Mouse (Mus musculus) 3T3-L1 (cell line): ENCODE measurements at regions not wholly inside any gene's neighbourhood (a gene's known extent, or its start where the extent isn't known, plus 50 kb on each side); places are given as distances from the start of the nearest gene placed in this dataset.

Experiments used
- DNase-seq: peaks from one replicate; pipeline ENCODE4 v3.0.0-alpha.2; 2015; ENCODE audit warnings: low read depth, low spot score

DNA sequence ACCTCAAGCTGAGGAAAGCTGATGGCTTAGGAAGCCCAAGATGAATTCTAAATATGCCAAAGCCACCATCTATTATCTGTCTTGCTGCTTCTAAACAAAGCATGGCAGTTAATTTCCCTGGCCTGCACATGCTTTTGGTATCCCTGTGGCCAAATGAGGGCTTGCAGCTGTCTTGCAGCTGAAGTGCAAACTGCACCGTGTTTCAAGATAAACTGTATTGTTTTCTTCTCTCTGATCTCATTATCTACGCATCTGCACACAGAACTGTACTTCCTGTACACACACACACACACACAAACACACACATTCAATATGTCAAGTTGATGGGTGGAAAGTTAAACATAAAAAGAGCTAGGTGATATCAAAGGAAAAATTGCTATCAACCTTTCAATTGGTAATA is 221.7 kb upstream of the Veph1 start:
- no peak for DNase-seq

DNA sequence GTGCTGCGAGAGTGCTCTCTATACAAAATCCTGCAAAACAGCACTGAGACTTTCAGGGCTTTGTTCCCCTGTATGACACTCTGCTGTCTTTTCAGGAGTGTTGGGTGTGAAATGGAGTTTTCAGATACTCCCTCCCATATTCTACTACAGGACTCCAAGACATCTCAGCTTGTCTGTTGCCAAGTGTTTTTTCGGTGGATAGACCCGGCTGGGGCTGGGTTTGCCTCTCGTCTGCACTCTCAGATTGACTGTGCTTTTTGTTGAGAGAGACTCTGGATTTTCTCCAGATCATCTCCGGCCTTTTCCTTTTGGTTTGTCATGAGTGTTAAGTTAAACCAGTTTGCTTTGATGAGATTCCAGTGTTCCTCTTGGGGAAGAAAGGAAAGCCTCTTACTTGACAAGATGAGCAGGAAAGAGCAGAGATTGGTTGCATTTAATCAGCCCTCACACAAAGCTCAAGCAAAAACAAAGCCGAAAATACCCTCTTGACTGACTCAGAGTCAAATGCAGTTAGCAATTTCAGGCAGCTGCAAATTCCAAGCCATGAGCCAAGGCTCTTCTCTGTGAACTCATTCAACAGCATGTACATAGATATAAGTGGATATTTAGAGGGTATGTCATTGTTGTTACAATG is 219.3 kb upstream of the Veph1 start:
- DNase-seq, result peak; percentile 7

DNA sequence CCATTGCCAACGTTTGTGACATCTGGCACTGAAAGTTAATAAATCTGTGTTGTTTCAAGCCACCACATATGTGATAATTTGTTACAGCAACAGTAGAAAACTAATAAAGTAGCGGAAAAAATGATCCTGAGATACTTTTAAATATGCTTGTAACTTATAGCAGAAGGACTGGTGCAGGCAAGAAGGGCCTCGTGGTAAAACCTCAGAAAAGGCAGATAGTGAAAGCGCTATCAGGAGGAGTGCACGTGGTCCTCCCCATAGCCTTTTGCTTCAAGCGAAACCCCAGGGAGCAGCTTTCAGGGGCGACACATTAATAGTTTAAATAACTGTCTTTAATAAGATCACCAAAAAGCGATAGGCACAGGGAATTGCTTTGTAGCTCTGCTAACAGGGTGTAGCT is 217.9 kb upstream of the Veph1 start:
- no peak for DNase-seq

GRCm38 (mm10) chr3:66512408-66512807 is 215.8 kb upstream of the Veph1 start:
- DNase-seq, result no peak

DNA sequence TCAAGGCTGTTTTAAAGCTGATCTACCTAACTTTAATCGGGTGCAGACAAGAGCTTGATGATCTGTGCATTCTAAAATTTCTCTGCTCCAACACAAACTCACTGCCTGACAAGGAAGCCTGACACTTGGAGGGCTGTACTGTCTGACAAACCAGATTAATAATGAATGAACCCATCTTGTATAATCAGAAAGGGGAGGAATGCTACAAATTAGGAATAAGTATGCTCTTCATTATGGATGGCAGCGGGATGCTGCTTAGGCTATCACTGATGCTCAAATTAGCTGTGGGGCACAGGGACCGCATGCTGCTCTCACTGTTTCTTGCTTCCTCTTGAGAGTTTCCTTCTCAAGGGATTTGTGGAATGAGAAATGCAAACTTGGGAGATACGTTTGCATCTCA is 213.8 kb upstream of the Veph1 start:
- DNase-seq, result no peak

DNA sequence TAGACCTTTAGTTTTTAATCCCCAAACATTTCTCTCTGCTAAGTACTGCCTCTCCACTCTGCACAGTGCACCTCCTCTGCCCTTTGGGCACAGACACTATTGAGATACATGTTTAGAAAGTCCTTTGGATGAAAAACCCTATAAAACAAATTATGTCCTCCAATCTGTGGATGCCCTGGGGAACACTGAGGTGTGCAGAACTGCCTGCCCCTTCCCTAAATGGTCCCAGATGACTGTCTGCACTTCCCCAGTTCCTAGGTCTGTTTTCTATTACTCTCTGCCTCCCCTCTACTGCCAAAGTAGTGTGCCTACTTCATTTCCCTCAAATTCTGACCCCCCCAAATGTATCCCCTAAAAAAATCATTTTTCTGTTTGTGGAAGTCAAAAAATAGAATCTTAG is 209.5 kb upstream of the Veph1 start:
- no peak for DNase-seq

- no peak for DNase-seq
Measured at GRCm38 (mm10) chr3:66505476-66506076, 208.9 kb upstream of the Veph1 start.

- DNase-seq, result no peak
Measured at GRCm38 (mm10) chr3:66504717-66505116, 208.1 kb upstream of the Veph1 start.

- DNase-seq, result no peak
Measured at GRCm38 (mm10) chr3:66503615-66504014, 207.0 kb upstream of the Veph1 start.

GRCm38 (mm10) chr3:66501865-66502264 is 205.2 kb upstream of the Veph1 start:
- DNase-seq, result no peak

DNA sequence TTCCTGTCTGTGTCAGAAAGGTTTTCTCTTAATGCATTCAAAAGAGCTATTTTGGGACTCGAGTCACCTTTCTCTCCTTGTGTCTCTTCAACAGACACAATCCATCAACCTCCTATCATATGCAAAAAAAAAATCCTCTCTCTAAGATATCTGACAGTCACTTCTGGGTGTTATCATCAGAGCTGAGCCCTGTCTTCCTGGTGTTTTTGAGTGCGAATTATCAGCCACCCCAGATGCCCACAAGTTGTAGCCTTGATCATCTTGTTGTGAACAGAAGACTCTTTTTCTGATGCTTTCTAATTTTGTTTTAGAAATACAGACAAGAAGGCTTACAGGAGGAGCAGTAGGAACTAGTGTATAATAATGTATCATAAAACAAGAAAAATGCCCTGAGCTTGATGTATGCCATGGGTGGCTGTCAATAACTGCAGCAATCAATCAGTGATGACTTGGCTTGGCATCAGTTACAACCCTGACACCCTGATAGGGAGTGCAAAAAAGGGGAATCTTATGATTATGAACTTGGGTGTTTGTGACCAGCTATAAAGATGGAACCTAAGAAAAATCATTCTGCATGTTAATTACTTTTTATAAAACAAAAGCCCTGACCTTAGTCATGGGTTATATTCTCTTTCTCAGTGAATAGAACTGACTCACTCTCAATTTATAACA is 197.9 kb upstream of the Veph1 start:
- no peak for DNase-seq

GRCm38 (mm10) chr3:66490696-66491357 is 194.2 kb upstream of the Veph1 start:
- DNase-seq, result no peak

DNA sequence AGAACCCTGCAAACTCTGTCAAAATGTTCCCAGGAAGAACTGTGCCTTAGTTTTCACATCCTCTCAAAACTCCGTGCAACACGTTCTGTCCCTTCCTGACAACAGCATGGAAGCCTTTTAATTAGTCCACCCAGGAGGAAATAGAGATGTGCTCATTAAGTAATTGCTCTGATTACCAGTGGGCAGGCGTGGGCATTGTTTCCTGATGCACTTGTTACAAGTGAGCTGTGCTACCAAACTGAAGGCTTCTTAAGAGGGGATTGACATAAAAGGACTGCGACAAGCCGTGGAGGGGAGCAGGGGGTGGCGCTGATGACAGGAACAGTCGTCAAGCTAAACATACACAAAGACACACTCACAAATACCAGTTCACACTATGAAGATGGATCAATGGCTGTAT is 192.1 kb upstream of the Veph1 start:
- no peak for DNase-seq

DNA sequence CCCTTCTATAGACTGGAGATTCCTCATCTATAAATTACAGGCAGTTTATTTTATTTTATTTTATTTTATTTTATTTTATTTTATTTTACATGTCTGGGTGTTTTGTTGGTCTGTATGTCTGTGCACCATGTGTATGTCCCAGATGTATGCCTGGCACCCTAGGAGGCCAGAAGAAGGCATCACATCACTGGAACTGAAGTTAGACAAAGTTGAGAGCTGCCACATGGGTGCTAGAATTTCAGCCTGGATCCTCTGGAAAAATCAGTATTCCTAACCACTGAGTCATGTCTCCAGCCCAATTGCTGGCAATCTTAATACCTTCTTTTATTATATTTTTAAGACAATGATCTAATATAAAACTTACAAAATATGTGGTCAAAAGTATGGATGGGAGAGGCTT is 190.0 kb upstream of the Veph1 start:
- peak; percentile 51 for DNase-seq

GRCm38 (mm10) chr3:66486184-66486583 is 189.5 kb upstream of the Veph1 start:
- no peak for DNase-seq

DNA sequence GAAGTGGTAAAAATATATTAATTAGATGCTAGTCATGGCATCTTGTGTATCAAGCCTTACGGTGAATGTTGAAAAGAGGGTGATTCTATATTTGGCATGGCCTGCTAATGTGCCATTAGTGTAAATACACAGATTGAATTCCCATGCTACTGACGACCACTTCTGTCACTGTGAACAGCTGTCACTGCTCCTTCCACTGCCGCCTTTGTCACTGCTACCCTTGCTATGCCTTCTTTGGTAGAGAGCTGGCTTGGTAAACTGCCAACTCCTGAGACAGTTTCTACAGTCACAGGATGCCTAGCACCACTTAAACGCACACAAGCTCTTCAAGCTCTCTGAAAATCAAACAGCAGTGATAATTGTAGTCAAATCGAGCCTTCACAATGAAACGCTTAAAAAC is 184.1 kb upstream of the Veph1 start:
- DNase-seq, result no peak

DNA sequence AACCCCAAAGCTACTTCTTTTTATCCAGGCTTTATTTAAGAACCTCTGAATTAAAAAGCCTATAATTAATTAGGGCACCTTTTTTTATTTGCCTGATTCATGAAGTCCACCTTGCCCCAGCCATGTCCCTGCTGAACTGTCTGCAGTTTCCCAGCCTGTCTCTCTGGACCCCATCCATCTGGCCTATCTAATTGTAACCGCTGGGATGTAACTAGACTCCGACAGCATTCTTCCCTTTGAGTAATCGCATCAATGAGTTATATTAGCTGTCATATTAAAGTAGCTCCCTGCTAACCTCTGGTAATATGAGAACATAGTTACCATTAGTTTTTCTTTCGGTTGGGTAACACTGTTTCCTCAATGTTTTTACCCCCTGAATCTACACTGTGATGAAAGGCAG is 182.6 kb upstream of the Veph1 start:
- peak; percentile 76 for DNase-seq

- no peak for DNase-seq
Measured at GRCm38 (mm10) chr3:66466321-66466720, 169.7 kb upstream of the Veph1 start.

GRCm38 (mm10) chr3:66465371-66465770 is 168.7 kb upstream of the Veph1 start:
- DNase-seq, result no peak

DNA sequence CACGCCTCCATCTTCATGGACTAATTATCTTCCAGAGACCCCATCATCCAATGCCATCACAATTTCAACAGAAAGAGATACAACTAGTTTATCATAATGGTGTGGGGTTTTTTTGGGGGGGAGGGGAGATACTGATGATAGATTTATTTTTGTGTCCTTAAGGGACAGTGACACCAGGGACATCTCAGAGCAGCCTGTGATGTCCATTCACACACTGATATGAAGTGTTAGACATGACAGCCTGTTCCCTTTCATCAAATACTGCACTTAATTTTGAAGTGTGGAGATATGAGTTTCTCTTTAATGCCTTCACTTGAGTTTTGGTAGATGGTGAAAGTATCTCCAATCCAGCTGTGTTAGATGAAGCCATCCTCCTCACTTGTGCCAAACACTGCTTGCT is 165.7 kb upstream of the Veph1 start:
- no peak for DNase-seq

- no peak for DNase-seq
Measured at GRCm38 (mm10) chr3:66446274-66447159, 149.9 kb upstream of the Veph1 start.

GRCm38 (mm10) chr3:66433216-66433615 is 136.6 kb upstream of the Veph1 start:
- DNase-seq, result no peak
